Mouse (Mus musculus) G1E-ER4 (cell line): ENCODE data around the gene Peak1. TPM values are rescaled to one million over a fixed set of nuclear protein-coding genes. Genes with fewer than 3 reads are reported as not detected.

Experiments
- GATA1 ChIP-seq: IDR thresholded peaks from one replicate; pipeline ENCODE4 v1.8.0; 2012; ENCODE audit warnings: low read length, inconsistent platforms
- polyA plus RNA-seq: library from polyadenylated mRNA; stranded (reverse); fragments of >175 nt; gene quantifications from 2 replicates; pipeline ENCODE4 v1.2.3, GENCODE M21; 2012

Peak1 gene
- polyA plus RNA-seq, 1 experiment: 1.8 TPM

- TF ChIP-seq GATA1: no peak
These were observed 2.4 kb upstream of the Peak1 start for GRCm38 (mm10) chr9:56420236-56420635.

- TF ChIP-seq GATA1: no peak
These were observed 922 bp upstream of the Peak1 start for GRCm38 (mm10) chr9:56418738-56419239.

- TF ChIP-seq GATA1: no peak
These were observed 386 bp downstream of the Peak1 start for GRCm38 (mm10) chr9:56417415-56417947.

GRCm38 (mm10) chr9:56415935-56416607, 1.8 kb downstream of the Peak1 start:
- TF ChIP-seq GATA1: no peak

- TF ChIP-seq GATA1: no peak
These were observed 2.5 kb downstream of the Peak1 start for GRCm38 (mm10) chr9:56415393-56415792.

GRCm38 (mm10) chr9:56414322-56414721, 3.5 kb downstream of the Peak1 start:
- TF ChIP-seq GATA1: no peak

- TF ChIP-seq GATA1: no peak
These were observed 5.2 kb downstream of the Peak1 start for GRCm38 (mm10) chr9:56412716-56413115.

- TF ChIP-seq GATA1: no peak
These were observed 7.9 kb downstream of the Peak1 start for GRCm38 (mm10) chr9:56409928-56410327.

- peak; percentile 46 for TF ChIP-seq GATA1
These were observed 13.2 kb downstream of the Peak1 start for GRCm38 (mm10) chr9:56404619-56405018.

GRCm38 (mm10) chr9:56396306-56396705, 21.6 kb downstream of the Peak1 start:
- no peak for TF ChIP-seq GATA1

GRCm38 (mm10) chr9:56392857-56393256, 25.0 kb downstream of the Peak1 start:
- no peak for TF ChIP-seq GATA1

GRCm38 (mm10) chr9:56382786-56383185, 35.1 kb downstream of the Peak1 start:
- no peak for TF ChIP-seq GATA1

GRCm38 (mm10) chr9:56374401-56374800, 43.5 kb downstream of the Peak1 start:
- TF ChIP-seq GATA1: no peak

- no peak for TF ChIP-seq GATA1
These were observed 47.2 kb downstream of the Peak1 start for GRCm38 (mm10) chr9:56370710-56371109.

- TF ChIP-seq GATA1: no peak
These were observed 49.1 kb downstream of the Peak1 start for GRCm38 (mm10) chr9:56368814-56369213.

- no peak for TF ChIP-seq GATA1
These were observed 54.6 kb downstream of the Peak1 start for GRCm38 (mm10) chr9:56363306-56363705.

GRCm38 (mm10) chr9:56359261-56359660, 58.6 kb downstream of the Peak1 start:
- TF ChIP-seq GATA1: no peak
